Mouse (Mus musculus) liver, embryonic 12.5 days (tissue): Measurements from ENCODE around the gene Sema3f. TPM values are rescaled to one million over a fixed set of nuclear protein-coding genes. Genes with fewer than 3 reads are reported as not detected.

ENCODE experiments used
- ATAC-seq: fragments of 200-750 bp; cut with Nextera tagmentation; 2 replicates; pipeline ENCODE4 v1.8.0; 2017; ENCODE audit warnings: moderate number of reproducible peaks, mild to moderate bottlenecking, moderate library complexity
- H3K27ac ChIP-seq: fragments of 300-500 bp; sonication (generic); 2 replicates; pipeline ENCODE4 v1.5.1; 2016; ENCODE audit warnings: mild to moderate bottlenecking
- H3K27me3 ChIP-seq: fragments of 300-500 bp; sonication (generic); replicated peaks from 2 replicates; pipeline ENCODE4 v1.6.1; 2016; ENCODE audit warnings: mild to moderate bottlenecking, moderate library complexity
- H3K36me3 ChIP-seq: fragments of 300-500 bp; sonication (generic); 2 replicates; pipeline ENCODE4 v1.6.1; 2016; ENCODE audit warnings: mild to moderate bottlenecking, moderate library complexity
- H3K4me1 ChIP-seq: fragments of 300-500 bp; sonication (generic); 2 replicates; pipeline ENCODE4 v1.6.1; 2016
- H3K4me2 ChIP-seq: fragments of 300-500 bp; sonication (generic); 2 replicates; pipeline ENCODE4 v1.6.1; 2016; ENCODE audit warnings: mild to moderate bottlenecking, moderate library complexity
- H3K4me3 ChIP-seq: fragments of 300-500 bp; sonication (generic); 2 replicates; pipeline ENCODE4 v1.5.1; 2016; ENCODE audit warnings: mild to moderate bottlenecking, moderate library complexity
- H3K9ac ChIP-seq: fragments of 300-500 bp; sonication (generic); 2 replicates; pipeline ENCODE4 v1.6.1; 2016; ENCODE audit warnings: mild to moderate bottlenecking, moderate library complexity
- H3K9me3 ChIP-seq: fragments of 300-500 bp; sonication (generic); replicated peaks from 2 replicates; pipeline ENCODE4 v1.6.1; 2016; ENCODE audit warnings: mild to moderate bottlenecking, moderate library complexity
- WGBS: fragments of 180-500 bp; shearing (Covaris S2); methylation state at CpG from one replicate; pipeline ENCODE4 v1.1.7; 2016; ENCODE audit not compliant: insufficient replicate concordance; 5-methylcytosine and 5-hydroxymethylcytosine counted together
- polyA plus RNA-seq: library from polyadenylated mRNA; unstranded; fragments of >200 nt; fragmentation: Nextera tagmentation; extraction: Ambion mirVana; gene quantifications from 2 replicates; pipeline ENCODE4 v1.2.1, GENCODE M21; 2016

Sema3f gene
- polyA plus RNA-seq, 1 experiment from 2014 or later, result 3.9 TPM

GRCm38 (mm10) chr9:107667219-107667618, 43.1 kb downstream of the Sema3f start:
- Histone ChIP-seq H3K36me3 (no peaks in the 10 kb centered on the region), H3K9me3 (no peaks in the 10 kb centered on the region), H3K4me3 (peak overlapping the region; percentile 40), H3K4me2 (peak overlapping the region; percentile 64), H3K27ac (no peak overlapping the region), H3K27me3 (peaks cover 92% of the 10 kb centered on the region), H3K4me1 (peaks cover 20% of the 10 kb centered on the region), H3K9ac (0 out of 2 replicates have a peak overlapping the region, but pooled peaks have one; percentile 20)
- under 1% methylated on average over 24 of the region's 24 CpGs for WGBS
- peak; percentile 72 for ATAC-seq

DNA sequence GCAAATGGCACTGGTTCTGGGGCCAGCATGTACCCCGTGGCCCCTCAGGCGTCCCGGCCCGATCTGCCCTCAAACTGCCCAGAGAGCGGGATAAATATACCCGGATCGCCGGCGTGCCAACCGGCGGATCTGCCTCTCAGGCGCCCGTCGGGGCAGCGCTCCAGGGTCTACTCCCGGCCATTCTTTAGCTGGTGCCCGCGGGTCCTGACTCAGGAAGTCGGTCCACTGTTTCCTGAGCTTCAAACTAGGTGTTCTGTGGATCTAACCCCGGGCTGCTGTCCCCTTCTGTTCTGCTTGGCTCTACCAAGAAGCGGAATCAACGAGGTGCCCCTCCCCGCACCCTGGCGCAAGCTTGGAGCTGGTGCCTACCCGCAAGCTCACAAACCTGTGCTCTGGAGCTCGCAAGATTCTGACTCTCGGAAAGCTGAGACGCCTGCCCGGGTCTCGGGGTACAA, 43.5 kb downstream of the Sema3f start:
- peaks cover 20% of the 10 kb centered on the region for H3K4me1 ChIP-seq
- peaks cover 96% of the 10 kb centered on the region for H3K27me3 ChIP-seq
- H3K4me2 ChIP-seq, result peak overlapping the region; percentile 64
- no peak overlapping the region for H3K27ac ChIP-seq
- ATAC-seq, result no peak
- H3K9ac ChIP-seq, result no peak overlapping the region
- no peaks in the 10 kb centered on the region for H3K36me3 ChIP-seq
- 5% methylated on average over 30 of the region's 30 CpGs for WGBS
- H3K4me3 ChIP-seq, result peak overlapping the region; percentile 40
- H3K9me3 ChIP-seq, result no peaks in the 10 kb centered on the region

DNA sequence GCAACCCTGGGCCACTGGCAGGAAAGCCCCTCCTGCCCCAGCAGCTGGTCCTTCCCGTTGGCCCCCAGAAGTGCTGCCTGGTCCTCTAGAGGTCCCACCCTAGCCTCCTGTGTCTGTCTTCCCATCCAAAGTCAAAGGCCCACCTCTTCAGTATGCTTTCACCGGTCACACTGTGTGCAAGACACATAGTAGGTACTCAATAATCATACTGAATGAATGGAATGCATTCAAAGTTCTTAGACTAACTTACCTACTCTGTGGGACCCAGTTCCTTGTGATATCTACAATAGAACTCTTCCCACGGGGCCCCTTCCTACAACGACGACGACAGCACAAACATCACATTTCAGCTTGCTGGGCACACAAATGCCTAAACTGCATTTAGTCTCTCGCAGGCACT, 45.0 kb downstream of the Sema3f start:
- no peak for ATAC-seq
- H3K36me3 ChIP-seq, result no peaks in the 10 kb centered on the region
- H3K9ac ChIP-seq, result no peak overlapping the region
- no peak overlapping the region for H3K27ac ChIP-seq
- H3K4me3 ChIP-seq, result no peak overlapping the region
- peaks cover 85% of the 10 kb centered on the region for H3K27me3 ChIP-seq
- no peaks in the 10 kb centered on the region for H3K9me3 ChIP-seq
- no peak overlapping the region for H3K4me2 ChIP-seq
- peaks cover 20% of the 10 kb centered on the region for H3K4me1 ChIP-seq
- 59% methylated on average over 7 of the region's 7 CpGs for WGBS

DNA sequence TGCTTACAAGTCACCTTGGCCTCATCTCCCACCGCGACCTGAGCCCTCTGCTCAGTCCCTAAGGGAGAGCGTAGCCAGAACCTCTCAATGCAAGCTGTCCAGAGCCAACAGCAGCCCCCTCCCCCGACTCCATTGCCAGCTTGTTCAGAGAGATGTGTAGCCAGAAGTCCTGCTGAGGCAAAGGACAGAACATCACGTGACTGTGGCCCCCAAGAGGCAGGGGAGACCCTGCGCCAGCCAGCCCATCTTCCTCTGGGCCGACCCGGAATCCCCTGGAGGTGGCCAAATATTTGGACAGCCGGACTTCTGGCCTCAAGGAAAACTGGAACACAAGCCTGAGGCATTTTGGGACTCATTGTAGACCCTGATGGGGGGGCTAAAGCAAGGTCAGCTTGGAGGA, 46.8 kb downstream of the Sema3f start:
- ATAC-seq, result no peak
- Histone ChIP-seq H3K27me3 (peaks cover 83% of the 10 kb centered on the region), H3K4me2 (no peak overlapping the region)

GRCm38 (mm10) chr9:107662342-107662741, 47.9 kb downstream of the Sema3f start:
- ATAC-seq, result no peak
- peaks cover 82% of the 10 kb centered on the region for H3K27me3 ChIP-seq

More for the DNA sequence above, 46.8 kb downstream of the Sema3f start:
- no peaks in the 10 kb centered on the region for H3K36me3 ChIP-seq
- WGBS, result 63% methylated on average over 9 of the region's 9 CpGs
- H3K9ac ChIP-seq, result no peak overlapping the region
- no peak overlapping the region for H3K4me3 ChIP-seq
- H3K4me1 ChIP-seq, result peaks cover 15% of the 10 kb centered on the region
- H3K9me3 ChIP-seq, result no peaks in the 10 kb centered on the region
- H3K27ac ChIP-seq, result no peak overlapping the region

DNA sequence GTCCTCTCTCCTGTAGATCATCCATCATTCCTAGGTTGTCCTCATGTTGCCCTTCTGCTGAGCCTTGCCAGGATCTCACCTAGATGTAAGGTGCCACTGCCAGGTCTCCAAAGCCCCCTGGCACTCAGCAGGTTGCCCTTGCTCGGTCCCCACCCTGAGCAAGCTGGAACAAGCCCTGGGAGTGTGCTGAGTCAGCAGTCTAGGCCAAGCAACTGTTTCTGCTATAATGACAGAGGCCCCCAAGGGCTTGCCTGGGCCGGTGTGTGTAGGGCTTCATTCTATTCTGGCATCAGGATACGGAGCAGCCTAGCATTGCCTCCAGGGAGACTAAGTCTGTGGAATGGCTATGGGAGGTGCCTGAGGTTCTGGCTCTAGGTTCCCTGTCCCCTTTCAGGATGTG, 49.5 kb downstream of the Sema3f start:
- no peak for ATAC-seq
- no peaks in the 10 kb centered on the region for H3K4me1 ChIP-seq

More at GRCm38 (mm10) chr9:107662342-107662741, 47.9 kb downstream of the Sema3f start:
- Histone ChIP-seq H3K9ac (no peak overlapping the region), H3K27ac (no peak overlapping the region), H3K4me2 (no peak overlapping the region), H3K9me3 (no peaks in the 10 kb centered on the region), H3K36me3 (no peaks in the 10 kb centered on the region), H3K4me3 (no peak overlapping the region), H3K4me1 (peaks cover 11% of the 10 kb centered on the region)
- 59% methylated on average over 8 of the region's 8 CpGs for WGBS

GRCm38 (mm10) chr9:107659961-107660360, 50.3 kb downstream of the Sema3f start:
- H3K27ac ChIP-seq, result no peak overlapping the region
- H3K9me3 ChIP-seq, result no peaks in the 10 kb centered on the region
- H3K36me3 ChIP-seq, result no peaks in the 10 kb centered on the region
- H3K4me1 ChIP-seq, result no peaks in the 10 kb centered on the region
- ATAC-seq, result no peak
- no peak overlapping the region for H3K4me2 ChIP-seq
- H3K27me3 ChIP-seq, result peaks cover 80% of the 10 kb centered on the region
- no peak overlapping the region for H3K4me3 ChIP-seq
- 71% methylated on average over 3 of the region's 3 CpGs for WGBS
- H3K9ac ChIP-seq, result no peak overlapping the region

More for the DNA sequence above, 49.5 kb downstream of the Sema3f start:
- no peak overlapping the region for H3K9ac ChIP-seq
- H3K4me3 ChIP-seq, result no peak overlapping the region
- no peak overlapping the region for H3K27ac ChIP-seq
- no peaks in the 10 kb centered on the region for H3K36me3 ChIP-seq
- 60% methylated on average over 3 of the region's 3 CpGs for WGBS
- peaks cover 80% of the 10 kb centered on the region for H3K27me3 ChIP-seq
- no peak overlapping the region for H3K4me2 ChIP-seq
- no peaks in the 10 kb centered on the region for H3K9me3 ChIP-seq

- no peak for ATAC-seq
- WGBS, result 76% methylated on average over 10 of the region's 10 CpGs
- H3K9me3 ChIP-seq, result no peaks in the 10 kb centered on the region
- H3K4me2 ChIP-seq, result no peak overlapping the region
- H3K27me3 ChIP-seq, result peaks cover 77% of the 10 kb centered on the region
- no peak overlapping the region for H3K9ac ChIP-seq
- no peaks in the 10 kb centered on the region for H3K36me3 ChIP-seq
- no peak overlapping the region for H3K27ac ChIP-seq
- no peak overlapping the region for H3K4me3 ChIP-seq
- H3K4me1 ChIP-seq, result no peaks in the 10 kb centered on the region
Observed at GRCm38 (mm10) chr9:107659551-107659950, 50.7 kb downstream of the Sema3f start.

GRCm38 (mm10) chr9:107658096-107658495, 52.2 kb downstream of the Sema3f start:
- H3K36me3 ChIP-seq, result no peaks in the 10 kb centered on the region
- no peaks in the 10 kb centered on the region for H3K9me3 ChIP-seq
- H3K4me1 ChIP-seq, result no peaks in the 10 kb centered on the region
- no peak for ATAC-seq
- 63% methylated on average over 6 of the region's 6 CpGs for WGBS
- peaks cover 64% of the 10 kb centered on the region for H3K27me3 ChIP-seq
- H3K27ac ChIP-seq, result no peak overlapping the region
- no peak overlapping the region for H3K4me3 ChIP-seq
- H3K9ac ChIP-seq, result no peak overlapping the region
- no peak overlapping the region for H3K4me2 ChIP-seq

DNA sequence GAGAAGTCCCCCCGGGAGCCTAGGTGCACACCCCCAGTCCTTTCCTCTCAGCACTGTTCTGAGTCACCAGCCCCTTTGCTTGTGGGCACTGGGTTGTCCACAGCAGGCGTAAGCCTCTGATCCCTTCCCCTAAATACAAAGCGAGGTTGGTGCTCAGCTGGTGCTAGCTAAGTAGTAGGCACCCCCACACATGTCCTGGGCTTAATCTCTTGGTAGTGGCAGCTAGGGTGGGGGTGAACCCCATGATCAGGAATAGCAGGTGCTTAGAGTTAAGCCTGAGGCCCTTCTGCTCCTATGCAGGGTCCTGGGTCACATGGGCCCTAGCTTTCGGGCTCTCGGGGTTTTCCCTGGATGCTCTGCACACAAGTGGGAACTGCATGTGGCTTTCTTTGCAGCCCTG, 53.1 kb downstream of the Sema3f start:
- H3K9me3 ChIP-seq, result no peaks in the 10 kb centered on the region
- no peak overlapping the region for H3K4me3 ChIP-seq
- H3K4me1 ChIP-seq, result no peaks in the 10 kb centered on the region
- H3K4me2 ChIP-seq, result no peak overlapping the region
- no peaks in the 10 kb centered on the region for H3K36me3 ChIP-seq
- H3K27me3 ChIP-seq, result peaks cover 55% of the 10 kb centered on the region
- H3K9ac ChIP-seq, result no peak overlapping the region
- H3K27ac ChIP-seq, result no peak overlapping the region
- no peak for ATAC-seq
- WGBS, result 66% methylated on average over 5 of the region's 5 CpGs

- no peak for ATAC-seq
- no peak overlapping the region for H3K4me3 ChIP-seq
- 68% methylated on average over 4 of the region's 4 CpGs for WGBS
- no peaks in the 10 kb centered on the region for H3K9me3 ChIP-seq
- H3K27ac ChIP-seq, result no peak overlapping the region
- H3K36me3 ChIP-seq, result no peaks in the 10 kb centered on the region
- H3K4me2 ChIP-seq, result no peak overlapping the region
- H3K9ac ChIP-seq, result no peak overlapping the region
- H3K27me3 ChIP-seq, result peaks cover 57% of the 10 kb centered on the region
- H3K4me1 ChIP-seq, result no peaks in the 10 kb centered on the region
Observed at GRCm38 (mm10) chr9:107654585-107654984, 55.7 kb downstream of the Sema3f start.

DNA sequence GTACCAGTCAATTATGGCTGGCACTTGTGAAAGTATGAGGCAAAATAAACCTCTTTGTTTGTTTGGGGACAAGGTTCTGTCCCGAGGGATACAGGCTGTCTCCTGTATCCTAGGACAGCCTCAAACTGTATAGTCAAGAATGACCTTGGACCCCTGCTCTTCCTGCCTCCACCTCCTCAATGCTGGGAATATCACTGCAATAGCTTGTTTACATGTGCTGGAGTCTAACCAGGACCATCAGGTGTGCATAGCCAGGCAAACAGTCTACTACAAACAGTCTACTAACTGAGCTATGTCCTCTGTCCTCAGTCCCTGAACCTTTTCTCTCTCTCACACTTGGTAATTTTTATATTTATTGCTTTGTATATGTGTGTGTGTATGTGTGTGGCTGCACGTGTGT, 56.8 kb downstream of the Sema3f start:
- WGBS, result 67% methylated on average over 2 of the region's 2 CpGs
- ATAC-seq, result 0 out of 2 replicates have a peak, but pooled peaks have one; percentile 14
- H3K9ac ChIP-seq, result no peak overlapping the region
- no peak overlapping the region for H3K4me2 ChIP-seq
- no peaks in the 10 kb centered on the region for H3K9me3 ChIP-seq
- H3K36me3 ChIP-seq, result no peaks in the 10 kb centered on the region
- no peak overlapping the region for H3K4me3 ChIP-seq
- H3K27me3 ChIP-seq, result peaks cover 50% of the 10 kb centered on the region
- no peaks in the 10 kb centered on the region for H3K4me1 ChIP-seq
- no peak overlapping the region for H3K27ac ChIP-seq
